Mouse (Mus musculus): ENCODE data around the gene Gm8914.
"Not testable (repeated sequence)": the region's sequence is repeated elsewhere in the genome, so short reads cannot be mapped to it uniquely, and the experiment has no call there.

Gm8914 gene

GRCm38 (mm10) chrX:91479826-91480225, at the start of gene Gm8914:
Gm8914 (plus strand) TSS chrX:91480126.
- DNase-seq (ENCODE audit: low read depth, low spot score) = not testable (repeated sequence)

All from skeletal muscle tissue, adult 2 months (tissue).